Mouse (Mus musculus) ES-Bruce4 (cell line): ENCODE results near the gene Fbxo42.
"Not testable (repeated sequence)": the region's sequence is repeated elsewhere in the genome, so short reads cannot be mapped to it uniquely, and the experiment has no call there.

Experiments
- CTCF ChIP-seq: IDR thresholded peaks from one replicate; pipeline ENCODE4 v1.8.1; 2011; ENCODE audit warnings: low read depth, low read length
- EP300 ChIP-seq: IDR thresholded peaks from 2 replicates; pipeline ENCODE4 v1.6.1; 2011; ENCODE audit warnings: low read depth, low read length; ENCODE audit not compliant: insufficient read depth

DNA sequence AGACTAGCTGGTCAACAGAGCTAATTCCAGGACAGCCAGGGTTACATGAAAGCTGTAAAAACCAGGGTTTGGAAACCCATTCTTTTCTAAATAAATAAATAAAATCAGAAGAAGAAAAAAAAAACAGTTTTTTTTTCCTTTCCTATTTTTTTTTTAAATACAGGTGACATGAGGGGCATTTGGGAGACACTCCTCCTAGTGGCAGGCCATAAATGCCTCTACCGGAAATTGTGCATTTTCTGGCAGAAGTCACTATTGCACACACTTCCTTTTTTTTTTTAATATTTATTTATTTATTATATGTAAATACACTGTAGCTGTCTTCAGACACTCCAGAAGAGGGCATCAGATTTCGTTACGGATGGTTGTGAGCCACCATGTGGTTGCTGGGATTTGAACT lies 10.0 kb upstream of the Fbxo42 start:
- TF ChIP-seq CTCF, EP300: not testable (repeated sequence)
